Mouse (Mus musculus): Measurements from ENCODE around the gene Limk1. TPM values are rescaled to one million over a fixed set of nuclear protein-coding genes. Genes with fewer than 3 reads are reported as not detected.
"Not testable (repeated sequence)": the region's sequence is repeated elsewhere in the genome, so short reads cannot be mapped to it uniquely, and the experiment has no call there.

Gene Limk1
- total and polyA plus RNA-seq, 3 experiments, result 7.2 to 27.7 (median 10.8) TPM

DNA sequence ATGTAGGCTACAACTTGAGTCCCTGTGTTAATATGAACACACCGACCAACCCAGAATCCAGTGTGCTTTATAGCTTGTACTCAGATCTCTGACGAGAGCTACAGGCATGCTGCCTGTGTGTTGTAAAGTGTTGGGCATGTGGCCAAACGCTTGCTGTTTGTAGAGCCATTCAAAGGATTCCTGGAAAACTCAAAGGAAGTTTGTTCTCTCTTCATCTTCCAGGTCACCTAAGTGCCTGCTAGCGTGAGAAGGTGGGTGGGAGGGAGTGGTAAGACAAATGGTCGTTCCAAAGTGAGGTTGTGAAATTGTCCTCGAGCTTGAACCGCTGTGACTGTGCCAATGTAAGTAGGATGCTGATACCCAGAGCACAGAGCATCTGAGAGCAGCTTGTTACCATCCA, 36.4 kb downstream of the Limk1 start:
- Histone ChIP-seq H3K4me1 (ENCODE audit: control insufficient read depth in 1 of 2, insufficient read depth in 2 of 2) (no peaks in the 10 kb centered on the region), H3K9me3 (replicated peaks; ENCODE audit: low read length) (peaks cover 4% of the 10 kb centered on the region), H3K36me3 (replicated peaks in 1 of 2; ENCODE audit: control insufficient read depth in 1 of 2, insufficient read depth in 1 of 2, low read length in 1 of 2) (peaks cover 0 to 11% of the 10 kb centered on the region in 2 experiments), H3K79me2 (replicated peaks; ENCODE audit: control insufficient read depth, extremely low read depth, insufficient read depth, poor library complexity, severe bottlenecking) (no peaks in the 10 kb centered on the region), H3K4me3 (replicated peaks in 1 of 3; ENCODE audit: low read depth in 2 of 3, low read length in 2 of 3, poor library complexity in 1 of 3) (no peak overlapping the region), H3K27ac (ENCODE audit: insufficient read depth, low read depth) (no peak overlapping the region), H3K4me2 (ENCODE audit: insufficient read depth, low read depth, poor library complexity, severe bottlenecking) (no peak overlapping the region), H3K27me3 (replicated peaks) (no peaks in the 10 kb centered on the region), H3K9ac (ENCODE audit: insufficient read depth, low read depth) (no peak overlapping the region)
- no peak for TF ChIP-seq NRF1 (IDR thresholded peaks at IDR 0.05; ENCODE audit: low read depth, low read length)
- no peak for TF ChIP-seq CHD2 (IDR thresholded peaks at IDR 0.05; ENCODE audit: low read length)
- no peak for TF ChIP-seq NELFE (IDR thresholded peaks at IDR 0.05; ENCODE audit: low read depth, low read length)
- no peak for TF ChIP-seq UBTF (IDR thresholded peaks at IDR 0.05; ENCODE audit: low read depth, low read length)
- TF ChIP-seq POLR2A (IDR thresholded peaks at IDR 0.05; ENCODE audit: low read depth, low read length), result no peak
- TF ChIP-seq ZC3H11A (IDR thresholded peaks at IDR 0.05; ENCODE audit: low read depth, low read length), result no peak
- no peak for TF ChIP-seq USF2 (conservative IDR thresholded peaks at IDR 0.05; ENCODE audit: low read depth, low read length)
- no peak for TF ChIP-seq HCFC1 (IDR thresholded peaks at IDR 0.05; ENCODE audit: low read depth, low read length)
- no peak for TF ChIP-seq ZMIZ1 (IDR thresholded peaks at IDR 0.05; ENCODE audit: low read depth, low read length)
- TF ChIP-seq PAX5 (IDR thresholded peaks at IDR 0.05; ENCODE audit: low read length), result no peak
- no peak for TF ChIP-seq JUN (IDR thresholded peaks at IDR 0.05; ENCODE audit: insufficient read depth, low read depth, low read length)
- TF ChIP-seq E2F4 (IDR thresholded peaks at IDR 0.05; ENCODE audit: insufficient replicate concordance, low read depth, low read length), result no peak
- DNase-seq (ENCODE audit: extremely low read depth), result no peak
- in situ Hi-C loops (cut with MboI; ENCODE audit: low pct_ligation_motif_present, low pct_unique_long_range_greater_than_20kb, low sequenced_read_pairs), result no loop called here
- dilution Hi-C loops (cut with MboI; ENCODE audit: extremely low pct_ligation_motif_present, extremely low pct_unique_long_range_greater_than_20kb, low sequenced_read_pairs), result no loop called here

DNA sequence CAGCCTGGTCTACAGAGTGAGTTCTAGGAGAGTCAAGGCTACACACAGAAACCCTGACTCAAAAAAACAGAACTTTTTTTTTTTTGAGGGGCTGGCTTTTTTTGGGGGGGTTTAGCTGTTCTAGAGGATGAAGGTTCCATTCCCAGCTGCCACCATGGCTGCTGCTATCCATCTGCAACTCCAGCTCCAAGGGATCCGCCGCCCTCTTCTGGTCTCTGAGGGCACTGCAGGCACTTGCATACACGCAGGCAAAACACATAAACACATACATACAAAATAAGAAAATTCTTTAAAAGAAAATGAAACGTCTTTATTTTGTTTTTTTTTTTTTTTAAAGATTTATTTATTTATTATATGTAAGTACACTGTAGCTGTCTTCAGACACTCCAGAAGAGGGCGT, 37.5 kb downstream of the Limk1 start:
- DNase-seq (ENCODE audit: extremely low read depth), result peak; percentile 46
- H3K79me2 ChIP-seq (replicated peaks; ENCODE audit: control insufficient read depth, extremely low read depth, insufficient read depth, poor library complexity, severe bottlenecking), result no peaks in the 10 kb centered on the region
- dilution Hi-C loops (cut with MboI; ENCODE audit: extremely low pct_ligation_motif_present, extremely low pct_unique_long_range_greater_than_20kb, low sequenced_read_pairs), result no loop called here
- TF ChIP-seq ZNF384 (IDR thresholded peaks at IDR 0.05; ENCODE audit: low read depth, low read length) (no peak), CTCF (conservative IDR thresholded peaks at IDR 0.05 in 1 of 2, IDR thresholded peaks at IDR 0.05 in 1 of 2; ENCODE audit: low read depth in 2 of 2, low read length in 2 of 2) (peak; percentile 13 to 65; a peak in 2 of 4 replicates), SMC3 (IDR thresholded peaks at IDR 0.05; ENCODE audit: low read depth, low read length) (peak; percentile 53), RAD21 (IDR thresholded peaks at IDR 0.05; ENCODE audit: low read depth, low read length) (peak; percentile 54), CHD1 (IDR thresholded peaks at IDR 0.05; ENCODE audit: low read depth, low read length) (no peak)
- peaks cover 6% of the 10 kb centered on the region for H3K9me3 ChIP-seq (replicated peaks; ENCODE audit: low read length)
- peaks cover 0 to 3% of the 10 kb centered on the region in 2 experiments for H3K36me3 ChIP-seq (replicated peaks in 1 of 2; ENCODE audit: control insufficient read depth in 1 of 2, insufficient read depth in 1 of 2, low read length in 1 of 2)
- in situ Hi-C loops (cut with MboI; ENCODE audit: low pct_ligation_motif_present, low pct_unique_long_range_greater_than_20kb, low sequenced_read_pairs), result no loop called here
- no peak overlapping the region for H3K9ac ChIP-seq (ENCODE audit: insufficient read depth, low read depth)
- no peaks in the 10 kb centered on the region for H3K4me1 ChIP-seq (ENCODE audit: control insufficient read depth in 1 of 2, insufficient read depth in 2 of 2)
- no peak overlapping the region for H3K27ac ChIP-seq (ENCODE audit: insufficient read depth, low read depth)
- no peaks in the 10 kb centered on the region for H3K27me3 ChIP-seq (replicated peaks)
- H3K4me3 ChIP-seq (replicated peaks in 1 of 3; ENCODE audit: low read depth in 2 of 3, low read length in 2 of 3, poor library complexity in 1 of 3), result no peak overlapping the region
- no peak overlapping the region for H3K4me2 ChIP-seq (ENCODE audit: insufficient read depth, low read depth, poor library complexity, severe bottlenecking)

- H3K79me2 ChIP-seq (replicated peaks; ENCODE audit: control insufficient read depth, extremely low read depth, insufficient read depth, poor library complexity, severe bottlenecking); dilution Hi-C loops (cut with MboI; ENCODE audit: extremely low pct_ligation_motif_present, extremely low pct_unique_long_range_greater_than_20kb, low sequenced_read_pairs); H3K4me3 ChIP-seq (replicated peaks in 1 of 3; ENCODE audit: low read depth in 2 of 3, low read length in 2 of 3, poor library complexity in 1 of 3); H3K4me1 ChIP-seq (ENCODE audit: control insufficient read depth in 1 of 2, insufficient read depth in 2 of 2); H3K27ac ChIP-seq (ENCODE audit: insufficient read depth, low read depth); H3K9me3 ChIP-seq (replicated peaks; ENCODE audit: low read length); H3K36me3 ChIP-seq (replicated peaks in 1 of 2; ENCODE audit: control insufficient read depth in 1 of 2, insufficient read depth in 1 of 2, low read length in 1 of 2); H3K4me2 ChIP-seq (ENCODE audit: insufficient read depth, low read depth, poor library complexity, severe bottlenecking); H3K27me3 ChIP-seq (replicated peaks); H3K9ac ChIP-seq (ENCODE audit: insufficient read depth, low read depth): not testable (repeated sequence)
- peak; percentile 38 for DNase-seq (ENCODE audit: extremely low read depth)
- in situ Hi-C loops (cut with MboI; ENCODE audit: low pct_ligation_motif_present, low pct_unique_long_range_greater_than_20kb, low sequenced_read_pairs), result loop anchor here (5.0 kb wide), 1 partner anchor 38 kb away; the partner anchor contains the start of gene Limk1
Measured at GRCm38 (mm10) chr5:134648976-134649375, 39.4 kb downstream of the Limk1 start.

Data from CH12.LX (cell line).